Mouse (Mus musculus) intestine, embryonic 16.5 days (tissue): Measurements from ENCODE around the gene Itpr1. TPM values are rescaled to one million over a fixed set of nuclear protein-coding genes. Genes with fewer than 3 reads are reported as not detected.
A peak's percentile ranks its signal among the peaks of the same experiment; 100 is the strongest.

Experiments used
- ATAC-seq: fragments of 200-750 bp; cut with Nextera tagmentation; 2 replicates; pipeline ENCODE4 v1.8.0; 2017; ENCODE audit warnings: moderate TSS enrichment, moderate library complexity
- H3K27ac ChIP-seq: fragments of 300-500 bp; sonication (generic); 2 replicates; pipeline ENCODE4 v1.5.1; 2014; ENCODE audit warnings: mild to moderate bottlenecking, low read length
- H3K27me3 ChIP-seq: fragments of 300-500 bp; sonication (generic); replicated peaks from 2 replicates; pipeline ENCODE4 v1.6.1; 2014; ENCODE audit warnings: low read length, control low read depth, mixed read lengths; ENCODE audit not compliant: control insufficient read depth, insufficient read depth
- H3K36me3 ChIP-seq: fragments of 300-500 bp; sonication (generic); 2 replicates; pipeline ENCODE4 v1.6.1; 2014; ENCODE audit warnings: low read length, control low read depth; ENCODE audit not compliant: control insufficient read depth, insufficient read depth
- H3K4me1 ChIP-seq: fragments of 300-500 bp; sonication (generic); 2 replicates; pipeline ENCODE4 v1.6.1; 2014; ENCODE audit warnings: low read length, control low read depth, mixed read lengths; ENCODE audit not compliant: control insufficient read depth, insufficient read depth
- H3K4me2 ChIP-seq: fragments of 300-500 bp; sonication (generic); 2 replicates; pipeline ENCODE4 v1.6.1; 2014; ENCODE audit warnings: low read depth, low read length, control low read depth
- H3K4me3 ChIP-seq: fragments of 300-500 bp; sonication (generic); 2 replicates; pipeline ENCODE4 v1.5.1; 2014; ENCODE audit warnings: mild to moderate bottlenecking, low read length
- H3K9ac ChIP-seq: fragments of 300-500 bp; sonication (generic); 2 replicates; pipeline ENCODE4 v1.6.1; 2014; ENCODE audit warnings: low read depth, low read length
- H3K9me3 ChIP-seq: fragments of 300-500 bp; sonication (generic); 2 replicates; pipeline ENCODE4 v1.6.1; 2016; ENCODE audit warnings: low read length, control low read depth; ENCODE audit not compliant: control insufficient read depth
- whole genome bisulfite sequencing: fragments of 180-500 bp; shearing (Covaris S2); extraction: QIAGEN DNeasy Blood & Tissue Kit; methylation state at CpG from one replicate; pipeline ENCODE4 v1.1.7; 2014; 5-methylcytosine and 5-hydroxymethylcytosine counted together
- polyA plus RNA-seq: library from polyadenylated mRNA; unstranded; fragments of >200 nt; fragmentation: Nextera tagmentation; extraction: Ambion mirVana; gene quantifications from 2 replicates; pipeline ENCODE4 v1.2.1, GENCODE M21; 2015

Itpr1 gene
- polyA plus RNA-seq, 1 experiment from 2014 or later: 5.9 TPM

DNA sequence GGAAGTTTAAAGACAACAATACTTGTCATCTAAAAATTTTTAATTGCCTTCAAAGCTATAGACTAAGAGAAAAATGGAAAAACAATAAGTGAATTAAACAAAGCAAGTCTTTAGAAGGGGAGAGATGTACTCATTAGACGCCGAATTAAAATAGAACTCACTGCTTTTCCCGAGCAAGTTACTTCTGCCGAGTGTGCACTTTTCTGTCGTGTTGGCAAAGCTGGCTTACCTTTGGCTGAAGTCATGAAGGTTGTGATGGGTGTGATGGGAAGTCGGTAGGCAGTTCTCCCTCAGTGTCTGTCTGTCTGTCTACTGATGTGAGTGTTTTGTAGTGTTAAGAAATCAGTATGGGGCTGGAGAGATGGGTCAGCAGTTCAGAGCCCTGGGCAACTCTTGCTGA, 282.1 kb downstream of the Itpr1 start:
- H3K4me2 ChIP-seq: no peak overlapping the region
- no peak for ATAC-seq
- H3K4me3 ChIP-seq: no peak overlapping the region
- no peaks in the 10 kb centered on the region for H3K27me3 ChIP-seq
- WGBS: 81% methylated on average over 6 of the region's 6 CpGs
- no peak overlapping the region for H3K9ac ChIP-seq
- no peaks in the 10 kb centered on the region for H3K36me3 ChIP-seq
- H3K4me1 ChIP-seq: no peaks in the 10 kb centered on the region
- H3K9me3 ChIP-seq: no peaks in the 10 kb centered on the region
- no peak overlapping the region for H3K27ac ChIP-seq

GRCm38 (mm10) chr6:108498070-108498469, 285.2 kb downstream of the Itpr1 start:
- no peaks in the 10 kb centered on the region for H3K27me3 ChIP-seq
- H3K9me3 ChIP-seq: no peaks in the 10 kb centered on the region
- H3K4me1 ChIP-seq: no peaks in the 10 kb centered on the region
- WGBS: 85% methylated on average over 7 of the region's 7 CpGs
- no peaks in the 10 kb centered on the region for H3K36me3 ChIP-seq
- no peak overlapping the region for H3K4me3 ChIP-seq
- no peak overlapping the region for H3K9ac ChIP-seq
- ATAC-seq: no peak
- no peak overlapping the region for H3K4me2 ChIP-seq
- H3K27ac ChIP-seq: no peak overlapping the region

- WGBS: 85% methylated on average over 5 of the region's 5 CpGs
- no peak for ATAC-seq
Measured at GRCm38 (mm10) chr6:108503651-108504050, 290.8 kb downstream of the Itpr1 start.

GRCm38 (mm10) chr6:108504717-108505116, 291.8 kb downstream of the Itpr1 start:
- Histone ChIP-seq H3K9ac (no peak overlapping the region), H3K4me2 (no peak overlapping the region), H3K27ac (no peak overlapping the region), H3K27me3 (no peaks in the 10 kb centered on the region), H3K4me1 (peaks cover 6% of the 10 kb centered on the region), H3K9me3 (no peaks in the 10 kb centered on the region), H3K36me3 (0 out of 2 replicates have a peak, but pooled peaks cover 2% of the 10 kb centered on the region), H3K4me3 (no peak overlapping the region)
- 81% methylated on average over 7 of the region's 7 CpGs for WGBS
- ATAC-seq: no peak

More at GRCm38 (mm10) chr6:108503651-108504050, 290.8 kb downstream of the Itpr1 start:
- H3K36me3 ChIP-seq: 0 out of 2 replicates have a peak, but pooled peaks cover 2% of the 10 kb centered on the region
- no peaks in the 10 kb centered on the region for H3K9me3 ChIP-seq
- H3K27me3 ChIP-seq: no peaks in the 10 kb centered on the region
- H3K9ac ChIP-seq: no peak overlapping the region
- H3K27ac ChIP-seq: no peak overlapping the region
- no peak overlapping the region for H3K4me2 ChIP-seq
- no peak overlapping the region for H3K4me3 ChIP-seq
- H3K4me1 ChIP-seq: peaks cover 6% of the 10 kb centered on the region

- no peak for ATAC-seq
- 89% methylated on average over 3 of the region's 3 CpGs for WGBS
- H3K27me3 ChIP-seq: no peaks in the 10 kb centered on the region
- peaks cover 10% of the 10 kb centered on the region for H3K4me1 ChIP-seq
- no peak overlapping the region for H3K27ac ChIP-seq
- 0 out of 2 replicates have a peak, but pooled peaks cover 2% of the 10 kb centered on the region for H3K36me3 ChIP-seq
- H3K9ac ChIP-seq: no peak overlapping the region
- no peak overlapping the region for H3K4me3 ChIP-seq
- no peaks in the 10 kb centered on the region for H3K9me3 ChIP-seq
- H3K4me2 ChIP-seq: no peak overlapping the region
Measured at GRCm38 (mm10) chr6:108506161-108506560, 293.3 kb downstream of the Itpr1 start.

GRCm38 (mm10) chr6:108507337-108507736, 294.4 kb downstream of the Itpr1 start:
- ATAC-seq: peak; percentile 73
- no peak overlapping the region for H3K4me2 ChIP-seq
- H3K27me3 ChIP-seq: no peaks in the 10 kb centered on the region
- H3K36me3 ChIP-seq: 0 out of 2 replicates have a peak, but pooled peaks cover 2% of the 10 kb centered on the region
- 91% methylated on average over 3 of the region's 3 CpGs for WGBS
- no peaks in the 10 kb centered on the region for H3K9me3 ChIP-seq
- no peak overlapping the region for H3K9ac ChIP-seq
- no peak overlapping the region for H3K27ac ChIP-seq
- H3K4me1 ChIP-seq: peaks cover 10% of the 10 kb centered on the region
- H3K4me3 ChIP-seq: no peak overlapping the region

- Histone ChIP-seq H3K4me1 (peaks cover 14% of the 10 kb centered on the region), H3K4me2 (no peak overlapping the region), H3K27me3 (no peaks in the 10 kb centered on the region), H3K4me3 (no peak overlapping the region), H3K36me3 (0 out of 2 replicates have a peak, but pooled peaks cover 2% of the 10 kb centered on the region), H3K9ac (no peak overlapping the region), H3K9me3 (no peaks in the 10 kb centered on the region), H3K27ac (no peak overlapping the region)
- ATAC-seq: no peak
- WGBS: 79% methylated on average over 2 of the region's 2 CpGs
Measured at GRCm38 (mm10) chr6:108509320-108509719, 296.4 kb downstream of the Itpr1 start.

DNA sequence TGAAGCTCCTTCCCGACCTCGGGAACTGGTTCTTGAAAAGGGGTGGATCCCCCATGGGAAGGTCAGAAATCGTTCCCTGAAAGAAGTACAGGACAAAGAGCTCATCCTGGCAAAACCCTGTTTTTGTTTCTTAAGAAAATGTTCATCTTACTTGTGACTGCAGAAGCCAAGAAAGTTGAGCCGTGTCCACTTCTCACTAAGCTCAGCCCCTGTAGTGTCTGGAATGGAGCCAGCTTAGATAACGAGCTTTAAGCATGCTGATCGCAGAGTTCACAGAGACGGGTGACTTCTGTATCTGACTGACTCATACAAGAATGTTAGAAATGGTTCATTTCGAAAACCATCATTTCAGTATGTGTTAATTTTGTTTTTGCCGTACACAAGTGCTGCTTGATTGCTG, 297.2 kb downstream of the Itpr1 start:
- H3K9ac ChIP-seq: no peak overlapping the region
- 52% methylated on average over 9 of the region's 9 CpGs for WGBS
- H3K4me1 ChIP-seq: peaks cover 14% of the 10 kb centered on the region
- H3K27me3 ChIP-seq: no peaks in the 10 kb centered on the region
- H3K9me3 ChIP-seq: no peaks in the 10 kb centered on the region
- no peak overlapping the region for H3K4me2 ChIP-seq
- H3K27ac ChIP-seq: no peak overlapping the region
- H3K36me3 ChIP-seq: 0 out of 2 replicates have a peak, but pooled peaks cover 2% of the 10 kb centered on the region
- peak; percentile 53; the same call in 1 of the 2 replicates for ATAC-seq
- no peak overlapping the region for H3K4me3 ChIP-seq

DNA sequence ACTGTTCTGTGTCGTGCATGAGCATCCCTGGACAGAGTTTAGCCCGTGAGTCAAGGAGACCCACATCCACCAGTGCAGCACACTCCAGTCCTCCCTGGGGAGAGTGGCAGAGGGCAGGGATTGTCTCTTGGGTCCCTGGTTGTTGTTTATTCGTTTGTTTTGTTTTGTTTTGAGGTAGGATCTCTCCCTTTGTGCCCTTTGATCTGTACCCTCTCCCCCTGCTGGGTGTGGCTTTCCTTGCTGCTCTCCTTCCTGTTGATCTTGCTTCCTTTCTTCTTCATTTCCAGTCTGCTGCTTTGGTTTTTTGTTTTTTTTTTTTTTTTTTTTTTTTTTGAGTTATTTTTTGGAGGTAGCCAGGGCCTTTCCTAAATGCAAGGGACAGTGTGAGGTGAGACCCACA, 299.2 kb downstream of the Itpr1 start:
- H3K36me3 ChIP-seq: no peaks in the 10 kb centered on the region
- ATAC-seq: no peak
- WGBS: 56% methylated on average over 3 of the region's 3 CpGs
- no peaks in the 10 kb centered on the region for H3K9me3 ChIP-seq
- H3K4me1 ChIP-seq: peaks cover 14% of the 10 kb centered on the region
- no peaks in the 10 kb centered on the region for H3K27me3 ChIP-seq
- no peak overlapping the region for H3K27ac ChIP-seq
- H3K9ac ChIP-seq: no peak overlapping the region
- H3K4me3 ChIP-seq: no peak overlapping the region
- H3K4me2 ChIP-seq: no peak overlapping the region

DNA sequence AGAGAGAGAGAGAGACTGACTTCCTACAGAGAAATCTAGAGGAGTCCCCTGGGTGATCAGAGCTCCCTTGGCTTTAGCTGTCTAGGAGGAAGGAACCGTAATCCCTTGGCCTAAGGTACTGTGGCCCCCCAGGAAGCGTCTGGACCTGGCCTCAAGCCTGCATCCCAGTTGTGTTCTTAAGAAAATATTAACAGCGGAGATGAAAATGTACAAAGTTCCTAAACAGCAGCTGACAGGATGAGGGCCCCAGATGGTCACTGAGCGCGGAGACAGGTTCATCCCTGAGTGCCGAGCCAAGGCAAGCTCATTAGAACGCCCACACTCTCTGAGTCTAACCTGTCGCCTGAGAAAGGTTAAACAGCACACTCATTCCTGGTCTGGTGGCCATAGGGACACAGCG, 300.1 kb downstream of the Itpr1 start:
- WGBS: 78% methylated on average over 9 of the region's 9 CpGs
- Histone ChIP-seq H3K27me3 (no peaks in the 10 kb centered on the region), H3K4me3 (no peak overlapping the region), H3K4me1 (0 out of 2 replicates have a peak, but pooled peaks cover 8% of the 10 kb centered on the region), H3K9me3 (no peaks in the 10 kb centered on the region), H3K9ac (no peak overlapping the region), H3K27ac (no peak overlapping the region), H3K36me3 (no peaks in the 10 kb centered on the region), H3K4me2 (no peak overlapping the region)
- ATAC-seq: no peak
